Mouse (Mus musculus): ENCODE measurements around the gene Brix1.

GRCm38 (mm10) chr15:10464678-10465077 is 21.1 kb downstream of the Brix1 start:
- TF ChIP-seq CTCF (IDR thresholded peaks at IDR 0.05) = no peak
- no peak for TF ChIP-seq EP300 (IDR thresholded peaks at IDR 0.05)

Data from lung, postnatal 0 days (tissue).